Mouse (Mus musculus) midbrain, embryonic 16.5 days (tissue): ENCODE data around the gene Ankrd33. TPM values are rescaled to one million over a fixed set of nuclear protein-coding genes. Genes with fewer than 3 reads are reported as not detected.

Experiments used
- ATAC-seq: fragments of 200-750 bp; cut with Nextera tagmentation; 2 replicates; pipeline ENCODE4 v1.8.0; 2017; ENCODE audit warnings: moderate TSS enrichment
- H3K27ac ChIP-seq: fragments of 300-500 bp; sonication (generic); 2 replicates; pipeline ENCODE4 v1.5.1; 2014; ENCODE audit warnings: mild to moderate bottlenecking, low read length, mixed read lengths
- H3K27me3 ChIP-seq: fragments of 300-500 bp; sonication (generic); 2 replicates; pipeline ENCODE4 v1.6.1; 2014; ENCODE audit warnings: low read depth, low read length, mixed read lengths; ENCODE audit not compliant: control insufficient read depth, insufficient read depth
- H3K36me3 ChIP-seq: fragments of 300-500 bp; sonication (generic); 2 replicates; pipeline ENCODE4 v1.6.1; 2014; ENCODE audit warnings: mild to moderate bottlenecking, low read length, moderate library complexity, mixed read lengths; ENCODE audit not compliant: control insufficient read depth, insufficient read depth
- H3K4me1 ChIP-seq: fragments of 300-500 bp; sonication (generic); 2 replicates; pipeline ENCODE4 v1.6.1; 2014; ENCODE audit warnings: mild to moderate bottlenecking, low read length, mixed read lengths; ENCODE audit not compliant: control insufficient read depth, insufficient read depth
- H3K4me2 ChIP-seq: fragments of 300-500 bp; sonication (generic); 2 replicates; pipeline ENCODE4 v1.6.1; 2014; ENCODE audit warnings: mild to moderate bottlenecking, low read length, mixed read lengths
- H3K4me3 ChIP-seq: fragments of 300-500 bp; sonication (generic); 2 replicates; pipeline ENCODE4 v1.5.1; 2014; ENCODE audit warnings: low read depth, mild to moderate bottlenecking, low read length, moderate library complexity, mixed read lengths
- H3K9ac ChIP-seq: fragments of 300-500 bp; sonication (generic); 2 replicates; pipeline ENCODE4 v1.6.1; 2014; ENCODE audit warnings: low read depth, low read length, mixed read lengths
- H3K9me3 ChIP-seq: fragments of 300-500 bp; sonication (generic); replicated peaks from 2 replicates; pipeline ENCODE4 v1.6.1; 2014; ENCODE audit warnings: mild to moderate bottlenecking, low read length, mixed read lengths; ENCODE audit not compliant: control insufficient read depth, poor library complexity, severe bottlenecking
- WGBS: fragments of 180-500 bp; shearing (Covaris S2); extraction: QIAGEN DNeasy Blood & Tissue Kit; methylation state at CpG from one replicate; pipeline ENCODE4 v1.1.7; 2014; 5-methylcytosine and 5-hydroxymethylcytosine counted together
- polyA plus RNA-seq: library from polyadenylated mRNA; unstranded; fragments of >200 nt; fragmentation: Nextera tagmentation; extraction: Ambion mirVana; gene quantifications from 2 replicates; pipeline ENCODE4 v1.2.1, GENCODE M21; 2015

Gene Ankrd33
- polyA plus RNA-seq, 1 experiment from 2014 or later = not detected

DNA sequence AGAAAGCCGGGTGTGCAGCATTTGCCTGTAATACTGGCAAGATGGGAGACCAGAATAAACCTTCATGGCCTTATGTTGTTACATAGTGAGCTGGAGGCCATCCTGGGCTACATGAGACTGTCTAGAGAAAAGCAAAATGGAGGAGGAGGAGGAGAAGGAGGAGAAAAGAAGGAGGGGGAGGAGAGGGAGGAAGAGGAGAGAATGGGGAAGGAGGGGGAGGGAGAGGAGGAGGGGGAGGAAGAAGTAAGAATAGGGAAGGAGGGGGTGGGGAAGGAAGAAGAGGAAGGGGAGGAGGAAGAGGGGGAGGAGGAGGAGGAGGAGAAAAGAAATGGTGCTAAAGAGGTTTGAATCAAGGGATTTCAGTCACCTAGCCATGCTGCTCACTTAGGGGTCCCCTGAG lies 44.6 kb downstream of the Ankrd33 start:
- 0 out of 2 replicates have a peak overlapping the region, but pooled peaks have one; percentile 28 for H3K4me2 ChIP-seq
- H3K27me3 ChIP-seq = no peaks in the 10 kb centered on the region

DNA sequence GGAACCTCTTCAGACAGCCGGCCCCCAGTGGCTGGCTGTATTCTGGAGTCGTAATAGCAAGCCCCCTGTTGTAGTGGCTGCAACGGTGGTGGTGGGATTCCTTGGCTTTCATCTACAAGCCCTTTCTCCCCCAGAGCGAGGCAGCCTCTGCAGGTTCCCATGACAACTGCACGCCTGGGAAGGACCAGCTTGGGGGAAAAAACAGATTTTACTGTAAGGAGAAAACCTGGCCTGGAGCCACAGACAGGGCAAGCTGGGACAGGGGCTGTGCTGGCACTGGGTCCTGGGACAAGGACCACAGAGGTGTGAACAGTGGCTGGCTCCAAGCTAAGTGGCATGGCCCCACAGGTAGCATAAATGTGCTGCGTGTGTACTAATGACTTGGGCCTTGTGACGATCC lies 45.0 kb downstream of the Ankrd33 start:
- 0 out of 2 replicates have a peak overlapping the region, but pooled peaks have one; percentile 28 for H3K4me2 ChIP-seq

More for the DNA sequence above, 44.6 kb downstream of the Ankrd33 start:
- Histone ChIP-seq H3K27ac (peak overlapping the region; percentile 74), H3K9ac (no peak overlapping the region), H3K9me3 (peaks cover 8% of the 10 kb centered on the region), H3K4me3 (no peak overlapping the region), H3K36me3 (no peaks in the 10 kb centered on the region), H3K4me1 (peaks cover 37% of the 10 kb centered on the region)
- 48% methylated on average over 1 of the region's 1 CpGs for WGBS
- ATAC-seq = no peak

DNA sequence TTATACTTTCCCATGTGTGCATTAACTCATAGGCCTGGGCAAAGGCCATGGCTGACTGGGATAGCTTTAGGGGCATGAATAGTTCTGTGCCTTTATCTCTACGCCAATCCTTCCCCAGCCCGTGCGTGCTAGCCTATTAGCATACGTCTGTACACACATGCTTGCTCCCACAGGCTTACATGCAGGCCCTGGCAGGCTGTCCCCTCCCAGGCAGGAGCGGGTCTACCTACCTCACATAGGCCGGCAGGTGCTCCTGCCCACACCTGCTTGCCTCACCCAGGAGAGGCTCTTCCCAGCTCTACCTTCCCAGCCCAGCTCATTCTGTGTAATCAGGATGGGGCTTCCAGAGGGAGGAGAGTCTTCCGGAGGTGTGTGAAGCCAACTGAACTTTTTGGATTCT lies 46.0 kb downstream of the Ankrd33 start:
- Histone ChIP-seq H3K9me3 (peaks cover 5% of the 10 kb centered on the region; the same call in 1 of the 2 replicates), H3K27me3 (no peaks in the 10 kb centered on the region), H3K4me3 (no peak overlapping the region), H3K27ac (peak overlapping the region; percentile 74), H3K36me3 (no peaks in the 10 kb centered on the region), H3K4me2 (no peak overlapping the region), H3K9ac (0 out of 2 replicates have a peak overlapping the region, but pooled peaks have one; percentile 14), H3K4me1 (peaks cover 37% of the 10 kb centered on the region)
- ATAC-seq = no peak
- WGBS = 65% methylated on average over 7 of the region's 7 CpGs

More for the DNA sequence above, 45.0 kb downstream of the Ankrd33 start:
- Histone ChIP-seq H3K9me3 (peaks cover 8% of the 10 kb centered on the region), H3K27me3 (no peaks in the 10 kb centered on the region), H3K36me3 (no peaks in the 10 kb centered on the region), H3K4me3 (no peak overlapping the region), H3K9ac (no peak overlapping the region), H3K27ac (peak overlapping the region; percentile 74), H3K4me1 (peaks cover 37% of the 10 kb centered on the region)
- 8% methylated on average over 7 of the region's 7 CpGs for WGBS
- ATAC-seq = peak; percentile 85

DNA sequence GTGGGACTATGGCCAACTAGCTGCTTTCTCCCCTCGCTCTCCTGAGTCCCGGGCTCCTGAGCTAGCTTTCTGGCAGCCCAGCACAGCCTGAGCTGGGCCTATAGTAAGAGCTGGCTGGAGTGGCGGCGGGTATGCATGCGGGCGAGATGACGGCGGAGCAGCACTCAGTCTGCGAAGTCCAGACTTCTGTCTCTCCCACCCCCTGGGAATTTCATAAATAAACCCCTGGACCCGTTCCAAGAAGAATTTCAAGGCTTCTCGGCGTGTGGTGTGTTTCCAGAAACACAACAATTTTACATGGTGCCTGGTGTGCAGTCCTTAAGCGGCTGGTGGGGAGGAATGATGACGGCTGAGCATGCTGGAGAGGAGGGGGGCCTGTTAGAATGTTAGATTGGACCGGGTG lies 47.5 kb downstream of the Ankrd33 start:
- peaks cover 37% of the 10 kb centered on the region for H3K4me1 ChIP-seq
- ATAC-seq = no peak
- no peak overlapping the region for H3K4me3 ChIP-seq
- no peak overlapping the region for H3K4me2 ChIP-seq
- no peaks in the 10 kb centered on the region for H3K9me3 ChIP-seq
- H3K9ac ChIP-seq = 0 out of 2 replicates have a peak overlapping the region, but pooled peaks have one; percentile 1
- no peaks in the 10 kb centered on the region for H3K36me3 ChIP-seq
- no peak overlapping the region for H3K27ac ChIP-seq
- 27% methylated on average over 15 of the region's 15 CpGs for WGBS
- no peaks in the 10 kb centered on the region for H3K27me3 ChIP-seq

DNA sequence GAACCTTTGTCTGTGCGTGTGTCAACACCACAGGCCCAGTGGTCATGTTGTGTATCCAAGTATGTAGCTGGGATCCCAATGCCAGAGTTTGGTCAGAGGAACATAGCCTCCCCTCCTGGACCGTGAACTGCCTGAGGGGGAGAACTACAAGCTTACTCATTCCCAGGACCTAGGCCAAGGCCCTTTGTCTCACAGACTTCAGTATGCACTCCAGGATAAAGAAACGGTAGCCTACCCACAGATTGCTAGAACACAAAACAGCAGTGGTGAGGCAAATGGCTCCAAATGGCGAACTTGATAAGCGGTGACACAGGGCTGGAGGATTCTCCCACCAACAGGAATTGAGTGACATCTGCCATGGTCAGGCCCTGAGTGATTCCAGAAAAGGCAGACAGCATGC lies 48.3 kb downstream of the Ankrd33 start:
- H3K4me2 ChIP-seq = no peak overlapping the region
- H3K9me3 ChIP-seq = no peaks in the 10 kb centered on the region
- 59% methylated on average over 5 of the region's 5 CpGs for WGBS
- H3K27ac ChIP-seq = no peak overlapping the region
- no peaks in the 10 kb centered on the region for H3K27me3 ChIP-seq
- no peaks in the 10 kb centered on the region for H3K36me3 ChIP-seq
- H3K4me3 ChIP-seq = no peak overlapping the region
- ATAC-seq = no peak
- H3K4me1 ChIP-seq = peaks cover 37% of the 10 kb centered on the region
- no peak overlapping the region for H3K9ac ChIP-seq

DNA sequence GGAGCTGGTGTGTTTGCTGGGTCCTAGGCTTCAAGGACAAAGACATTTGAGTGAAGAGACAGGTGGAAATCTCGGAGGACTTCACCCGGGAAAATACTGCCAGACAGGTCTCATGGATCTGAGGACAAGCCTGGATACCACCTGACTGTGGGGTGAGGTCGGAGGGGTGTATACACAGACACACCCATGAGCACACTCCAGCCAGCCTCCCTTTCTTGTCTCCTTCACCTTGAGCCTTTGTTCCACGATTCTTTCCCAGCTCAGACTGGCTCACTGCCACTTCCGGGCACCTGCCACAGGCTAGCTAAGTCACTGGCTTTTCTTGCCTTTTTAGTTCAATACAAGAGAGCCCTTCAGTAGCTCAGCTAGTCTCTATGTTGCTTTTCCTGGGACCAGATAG lies 48.7 kb downstream of the Ankrd33 start:
- no peak for ATAC-seq
- Histone ChIP-seq H3K4me3 (no peak overlapping the region), H3K4me2 (no peak overlapping the region), H3K27ac (no peak overlapping the region), H3K36me3 (no peaks in the 10 kb centered on the region), H3K27me3 (no peaks in the 10 kb centered on the region), H3K9me3 (no peaks in the 10 kb centered on the region), H3K4me1 (peaks cover 37% of the 10 kb centered on the region), H3K9ac (no peak overlapping the region)
- WGBS = 68% methylated on average over 5 of the region's 5 CpGs

DNA sequence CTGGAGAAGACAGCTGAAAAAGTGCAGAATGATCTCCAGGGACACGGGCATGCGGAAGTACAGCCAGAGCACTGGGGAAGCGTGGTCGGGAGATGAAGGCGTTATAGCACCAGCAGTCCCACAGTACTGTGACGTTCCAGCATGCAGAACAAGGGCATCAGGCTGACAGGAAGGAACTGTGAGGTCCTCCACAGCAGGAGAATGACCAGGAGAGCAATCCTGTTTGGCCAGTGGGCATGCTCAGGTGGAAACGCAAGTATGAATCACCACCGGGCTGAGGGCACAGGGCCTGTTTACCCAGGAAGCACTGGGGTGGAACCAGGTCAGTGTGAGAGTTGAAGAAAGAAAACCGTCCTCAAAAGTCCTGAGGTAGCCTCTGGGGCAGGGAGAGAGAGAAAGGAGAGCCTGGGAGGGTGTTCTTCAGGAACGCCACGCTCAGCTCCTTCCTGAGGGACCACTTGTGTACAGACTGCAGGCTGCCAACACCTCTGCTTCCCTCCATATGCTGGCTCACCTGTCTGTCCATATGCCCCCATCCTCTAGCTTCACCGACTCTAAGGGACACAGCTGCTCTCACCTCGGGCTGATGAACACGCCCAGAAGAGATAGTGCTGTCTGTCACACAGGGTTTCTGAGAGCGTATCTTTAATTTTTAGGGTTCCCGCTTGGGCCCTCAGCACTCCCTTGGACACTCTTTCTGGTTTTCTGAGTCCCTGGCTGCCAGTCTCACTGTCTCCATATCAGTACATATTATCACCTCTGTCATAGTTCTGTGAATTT lies 50.3 kb downstream of the Ankrd33 start:
- 72% methylated on average over 16 of the region's 16 CpGs for WGBS
- peaks cover 24% of the 10 kb centered on the region for H3K4me1 ChIP-seq
- H3K4me3 ChIP-seq = no peak overlapping the region
- no peaks in the 10 kb centered on the region for H3K9me3 ChIP-seq
- ATAC-seq = no peak
- H3K9ac ChIP-seq = no peak overlapping the region
- H3K27ac ChIP-seq = no peak overlapping the region
- H3K36me3 ChIP-seq = no peaks in the 10 kb centered on the region
- no peaks in the 10 kb centered on the region for H3K27me3 ChIP-seq
- no peak overlapping the region for H3K4me2 ChIP-seq

DNA sequence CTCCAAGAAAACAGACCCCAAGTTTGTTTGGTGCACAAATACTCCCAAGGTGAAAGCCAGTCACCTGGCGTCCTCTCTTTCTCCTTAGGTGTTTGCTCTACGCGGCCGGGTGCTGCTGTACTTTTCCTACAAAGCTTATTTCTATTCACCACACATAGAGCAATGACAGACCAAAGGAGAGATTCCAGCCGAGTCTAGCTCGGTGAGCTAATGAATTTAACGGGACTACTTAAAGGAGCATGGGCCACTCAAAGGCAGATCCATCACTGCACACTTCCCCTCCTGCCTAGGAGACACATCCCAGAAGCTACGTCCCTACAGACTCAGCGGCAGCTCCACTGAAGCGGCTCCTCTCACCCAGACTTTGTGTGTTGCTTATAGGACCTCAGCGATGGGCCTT lies 52.0 kb downstream of the Ankrd33 start:
- H3K27me3 ChIP-seq = no peaks in the 10 kb centered on the region
- WGBS = 63% methylated on average over 11 of the region's 11 CpGs
- no peaks in the 10 kb centered on the region for H3K9me3 ChIP-seq
- H3K4me3 ChIP-seq = no peak overlapping the region
- H3K27ac ChIP-seq = no peak overlapping the region
- H3K4me2 ChIP-seq = no peak overlapping the region
- H3K4me1 ChIP-seq = peaks cover 14% of the 10 kb centered on the region
- no peak for ATAC-seq
- H3K9ac ChIP-seq = no peak overlapping the region
- no peaks in the 10 kb centered on the region for H3K36me3 ChIP-seq
